Mouse (Mus musculus) naive thymus-derived CD4-positive, alpha-beta T cell, adult 2 months (primary cell): Measurements from ENCODE around the gene M1ap.
A peak's percentile ranks its signal among the peaks of the same experiment; 100 is the strongest.

Experiments
- DNase-seq: peaks from one replicate; pipeline ENCODE4 v3.0.0-alpha.2; 2011; ENCODE audit warnings: low read depth

The M1ap gene

DNA sequence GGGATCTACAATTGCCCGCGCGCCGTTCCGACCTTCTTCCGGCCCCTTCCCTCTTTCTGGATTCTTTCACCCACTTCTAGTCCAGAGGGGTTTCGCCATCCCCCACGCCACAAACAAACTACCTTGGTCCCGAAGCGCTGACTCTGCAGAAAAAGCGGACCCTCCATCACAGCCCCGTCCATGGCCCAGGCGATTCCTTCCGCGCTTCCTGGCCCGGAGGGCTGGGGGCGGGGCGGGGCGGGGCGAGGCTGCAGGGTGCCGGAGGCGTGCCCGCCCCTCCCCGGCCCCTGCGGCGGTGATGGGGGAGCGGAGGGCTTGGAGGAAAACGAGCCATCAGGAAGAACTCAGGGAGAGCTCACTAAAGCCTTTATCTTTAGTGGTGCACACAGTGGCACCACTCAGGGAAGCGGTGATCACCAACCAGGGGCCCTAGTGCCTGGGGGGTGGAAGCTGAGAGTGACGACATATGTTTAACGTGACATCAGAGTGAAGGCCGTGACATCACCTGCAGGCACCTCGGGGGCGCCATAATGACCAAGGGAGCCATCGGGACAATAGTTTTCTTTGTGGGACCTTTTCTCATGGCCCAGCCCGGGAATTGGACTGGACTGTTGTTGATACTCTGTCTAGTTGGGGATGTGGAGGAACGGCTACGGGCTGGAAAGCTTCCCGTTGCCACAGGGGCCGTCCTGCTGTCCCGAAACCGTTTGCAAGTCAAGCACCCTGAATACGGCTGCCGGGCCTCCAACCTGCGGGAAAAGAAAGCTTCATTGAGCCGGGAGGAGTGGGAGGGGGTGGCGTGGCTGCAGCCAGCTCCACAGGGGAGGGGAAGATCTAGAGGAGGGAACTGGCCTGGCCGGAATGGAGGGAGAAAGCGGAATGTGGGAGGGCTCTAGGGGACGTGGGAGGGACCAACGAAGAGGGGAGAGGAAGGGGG lies 86.8 kb downstream of the M1ap start, which contains the start of the genes Dok1 and Loxl3:
Dok1 (minus strand) TSS at position 223 of the 937 bp plus-strand sequence.
Loxl3 (plus strand) TSS at position 925 of the 937 bp plus-strand sequence.
- peak; percentile 77 for DNase-seq

GRCm38 (mm10) chr6:83034463-83035055 lies 87.9 kb downstream of the M1ap start:
- DNase-seq: no peak

- DNase-seq: no peak
These were observed 90.5 kb downstream of the M1ap start for GRCm38 (mm10) chr6:83037188-83037587.

GRCm38 (mm10) chr6:83038496-83039012 lies 91.9 kb downstream of the M1ap start:
- DNase-seq: peak; percentile 95

- no peak for DNase-seq
These were observed 93.9 kb downstream of the M1ap start for GRCm38 (mm10) chr6:83040601-83041000.

DNA sequence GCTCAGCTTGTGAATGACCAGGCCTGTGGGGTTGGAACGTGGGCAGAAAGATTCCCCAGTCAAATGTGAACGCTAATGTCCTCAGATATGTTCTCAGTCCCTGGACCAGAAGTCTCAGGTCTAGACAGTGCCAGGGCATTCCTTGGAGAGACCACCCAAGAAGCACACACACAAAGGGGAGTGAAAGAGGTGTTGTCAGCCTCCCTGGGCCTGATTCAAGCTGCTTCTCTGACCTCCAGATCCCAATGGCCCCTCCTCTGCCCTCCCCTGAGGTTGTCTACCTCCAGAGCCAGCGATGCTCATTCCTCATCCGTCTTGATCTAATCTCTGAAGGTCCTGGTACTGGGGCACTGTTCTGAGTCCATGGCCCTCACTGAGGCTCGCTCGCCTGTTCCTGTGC lies 96.9 kb downstream of the M1ap start:
- DNase-seq: no peak

- DNase-seq: no peak
These were observed 97.3 kb downstream of the M1ap start for GRCm38 (mm10) chr6:83043993-83044392.

DNA sequence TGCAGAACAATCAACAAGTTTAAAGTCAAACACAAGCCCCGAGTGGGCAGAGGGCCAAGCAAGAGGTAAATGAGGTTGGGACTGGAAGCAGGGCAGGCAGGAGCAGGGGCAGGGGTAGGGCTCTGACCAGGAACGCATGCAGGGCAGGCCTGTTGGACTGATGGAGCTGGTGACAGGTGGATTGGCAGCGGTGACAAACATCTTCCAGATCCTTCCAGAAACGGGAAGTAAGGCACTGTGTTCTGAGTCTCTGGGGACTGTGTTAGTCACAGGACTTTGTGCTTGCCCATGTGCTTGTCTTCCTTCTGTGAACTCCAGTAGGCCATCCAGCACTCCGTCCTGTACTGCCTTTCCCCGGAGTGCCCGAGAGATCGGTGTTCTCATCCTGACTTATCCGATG lies 98.0 kb downstream of the M1ap start:
- DNase-seq: no peak

DNA sequence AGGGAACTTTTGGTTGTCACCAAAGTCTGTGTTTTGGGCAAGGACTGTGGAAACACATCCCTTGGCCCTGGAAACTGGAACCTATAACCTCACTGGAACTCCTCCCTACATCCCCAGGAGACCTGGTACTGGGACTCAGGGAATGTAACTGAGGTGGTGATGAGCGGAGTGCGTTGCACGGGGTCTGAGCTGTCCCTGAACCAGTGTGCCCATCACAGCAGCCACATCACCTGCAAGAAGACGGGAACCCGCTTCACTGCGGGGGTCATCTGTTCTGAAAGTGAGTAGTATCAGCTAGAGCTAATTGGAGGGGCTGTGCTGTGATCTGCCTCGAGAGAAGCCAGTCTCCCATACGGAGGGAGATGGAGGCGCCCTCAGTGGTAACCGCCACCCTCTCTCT lies 102.7 kb downstream of the M1ap start:
- DNase-seq: no peak

GRCm38 (mm10) chr6:83053136-83053960 lies 106.6 kb downstream of the M1ap start:
- peak; percentile 69 for DNase-seq

DNA sequence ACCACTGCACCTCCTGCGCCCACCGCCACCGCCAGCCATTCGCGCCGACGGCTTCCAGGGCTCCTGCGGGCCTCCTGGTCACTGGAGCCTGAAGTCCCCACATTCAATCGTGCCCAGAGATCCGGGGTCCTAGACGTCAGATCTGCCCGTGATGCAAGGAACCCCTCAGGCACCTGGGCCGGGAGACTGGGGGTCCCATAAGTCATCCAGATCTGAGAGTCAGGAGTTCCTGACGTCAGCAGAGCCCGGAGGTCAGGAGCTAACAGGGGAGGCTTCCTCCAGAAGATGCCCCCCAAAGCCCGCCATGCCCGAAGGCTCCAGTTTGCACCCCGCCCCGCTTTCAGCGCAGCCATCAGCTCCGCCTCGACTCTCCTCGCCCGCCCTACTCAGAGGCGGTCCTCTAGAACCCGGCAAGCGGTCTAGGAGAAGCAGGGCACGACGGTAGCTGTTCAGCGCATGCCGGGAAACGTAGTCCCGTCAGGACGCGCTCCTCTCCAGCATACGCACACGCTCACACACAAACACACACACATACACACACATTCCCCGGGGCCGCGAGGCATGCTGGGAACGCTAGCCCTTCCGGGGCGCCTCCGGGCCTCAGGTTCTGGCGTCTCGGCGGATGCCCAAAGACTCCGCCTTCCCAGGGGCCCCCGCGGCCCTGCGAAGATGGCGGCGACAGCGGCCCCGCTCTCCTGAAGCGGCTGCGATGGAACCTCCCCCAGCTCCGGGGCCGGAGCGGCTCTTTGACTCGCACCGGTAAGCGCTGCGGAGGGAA lies 107.6 kb downstream of the M1ap start, which contains the start of gene Aup1:
Aup1 (plus strand) TSS at position 448 of the 778 bp plus-strand sequence.
- DNase-seq: peak; percentile 98

GRCm38 (mm10) chr6:83054871-83055431 lies 108.2 kb downstream of the M1ap start, which contains the start of gene Htra2:
Gene Htra2, minus strand, starts transcription at chr6:83055273.
- DNase-seq: no peak

DNA sequence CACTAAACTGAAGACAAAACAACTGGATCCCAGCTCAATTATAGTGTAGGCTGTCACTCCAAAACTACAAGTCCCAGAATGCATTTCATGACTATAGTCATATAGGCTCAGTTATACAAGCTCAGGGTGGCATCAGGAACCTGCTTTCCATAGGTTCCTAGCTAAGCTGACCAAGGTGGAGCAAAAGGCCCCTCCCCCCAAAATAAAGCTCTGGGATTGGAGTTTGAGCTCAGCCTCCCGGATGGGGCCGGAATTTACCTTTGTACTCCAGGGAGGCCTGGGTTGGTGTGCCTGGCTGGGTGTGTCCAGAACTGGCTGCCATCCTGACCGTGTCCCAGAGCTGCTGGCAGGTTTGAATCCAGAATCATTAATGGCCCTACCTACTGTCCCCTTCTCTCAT lies 111.1 kb downstream of the M1ap start, which contains the start of gene Dqx1:
Dqx1 (plus strand) TSS at position 55 of the 400 bp plus-strand sequence.
- no peak for DNase-seq

- no peak for DNase-seq
These were observed 112.0 kb downstream of the M1ap start for GRCm38 (mm10) chr6:83058725-83059124.

DNA sequence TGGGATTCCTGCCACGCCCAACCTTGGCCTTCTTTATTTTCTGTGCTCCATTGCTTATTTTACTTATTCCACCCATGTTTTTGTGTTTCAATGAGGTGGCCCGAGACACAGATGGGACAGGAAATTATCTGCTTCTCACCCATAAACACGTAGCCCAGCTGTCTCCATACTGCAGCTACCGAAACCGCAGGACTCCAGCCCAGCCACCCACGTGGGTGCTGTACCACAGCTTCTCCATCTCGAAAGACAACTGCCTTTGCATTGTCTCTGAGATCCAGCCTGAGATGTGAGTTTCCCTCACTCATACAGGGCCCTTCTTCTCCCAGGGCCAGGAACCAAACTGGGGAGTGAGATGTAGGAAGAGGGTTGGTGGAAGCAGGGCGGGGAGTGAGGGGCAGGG lies 119.3 kb downstream of the M1ap start:
- DNase-seq: no peak

DNA sequence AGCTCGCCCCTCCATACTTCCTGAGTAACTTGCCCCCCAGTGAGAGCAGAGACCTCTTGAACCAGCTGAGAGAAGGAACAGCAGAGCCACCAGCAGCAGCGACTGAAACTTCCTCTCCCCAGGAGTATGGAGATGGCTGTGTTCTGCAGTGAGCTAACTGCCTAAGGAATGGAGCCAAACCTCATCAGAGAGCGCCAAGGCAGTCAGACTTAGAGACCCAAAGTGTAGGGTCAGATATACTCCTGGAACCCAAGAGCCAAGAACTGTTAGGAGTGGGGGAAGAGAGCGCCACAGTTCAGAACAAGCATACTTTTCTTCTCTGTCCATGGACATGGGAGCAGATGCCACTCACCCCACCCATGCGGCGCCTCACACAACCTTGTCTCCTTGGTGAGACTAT lies 119.7 kb downstream of the M1ap start:
- DNase-seq: no peak

GRCm38 (mm10) chr6:83068221-83068620 lies 121.5 kb downstream of the M1ap start:
- DNase-seq: no peak

- DNase-seq: no peak
These were observed 122.2 kb downstream of the M1ap start for GRCm38 (mm10) chr6:83068706-83069487.

GRCm38 (mm10) chr6:83069488-83070246 lies 123.0 kb downstream of the M1ap start:
- DNase-seq: no peak

DNA sequence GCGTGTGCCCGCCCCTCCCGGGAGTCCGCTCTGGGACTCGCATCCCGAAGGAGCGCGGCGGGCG lies 123.4 kb downstream of the M1ap start, which contains the start of gene Tlx2:
Tlx2 (minus strand) TSS at position 47 of the 64 bp plus-strand sequence.
- DNase-seq: no peak
